Mouse (Mus musculus) megakaryocyte progenitor cell, adult 5-6 weeks (primary cell): ENCODE data around the gene Msln. TPM values are rescaled to one million over a fixed set of nuclear protein-coding genes. Genes with fewer than 3 reads are reported as not detected.

ENCODE experiments used
- ATAC-seq: replicated peaks from 2 replicates; pipeline ENCODE4 v1.8.0; 2016; ENCODE audit warnings: mild to moderate bottlenecking, moderate TSS enrichment, inconsistent platforms; ENCODE audit not compliant: poor library complexity
- total RNA-seq, 2 experiments: library from RNA; stranded (forward) in 1 of 2; stranded (reverse) in 1 of 2; fragments of 157-497, 149-512 nt in 1 of 2; fragments of 200-1000 nt in 1 of 2; gene quantifications; 2 replicates each; pipeline versions ENCODE4 v1.2.3 to v1.2.4; 2015 to 2017

Msln gene
- total RNA-seq, 2 experiments from 2014 or later: not detected

- ATAC-seq: peak; percentile 92
Observed at GRCm38 (mm10) chr17:25727265-25728008, 26.7 kb downstream of the Msln start, which contains the start of the genes Chtf18 and Rpusd1. Chtf18 (minus strand) TSS chr17:25727419. Rpusd1 (plus strand) TSS chr17:25727670.

DNA sequence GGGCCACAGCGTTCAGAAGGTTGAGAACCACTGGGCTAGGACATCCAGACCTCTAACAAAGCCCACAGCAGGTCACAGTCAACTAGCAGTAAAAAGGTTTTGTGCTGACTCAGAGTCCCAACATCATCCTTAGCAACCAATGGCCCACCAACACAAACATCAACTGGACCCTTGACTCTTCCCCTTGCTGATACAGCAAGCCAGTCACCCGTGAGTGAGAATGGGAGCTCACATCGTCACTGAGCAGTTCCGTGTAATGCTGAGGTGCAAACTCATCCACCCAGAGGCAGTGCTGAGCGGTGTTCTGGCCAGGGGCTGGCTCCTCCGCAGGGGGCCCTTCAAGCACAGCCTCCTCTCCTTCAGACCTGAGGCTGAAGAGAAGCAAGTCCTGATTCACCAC is 28.9 kb downstream of the Msln start:
- ATAC-seq: no peak

DNA sequence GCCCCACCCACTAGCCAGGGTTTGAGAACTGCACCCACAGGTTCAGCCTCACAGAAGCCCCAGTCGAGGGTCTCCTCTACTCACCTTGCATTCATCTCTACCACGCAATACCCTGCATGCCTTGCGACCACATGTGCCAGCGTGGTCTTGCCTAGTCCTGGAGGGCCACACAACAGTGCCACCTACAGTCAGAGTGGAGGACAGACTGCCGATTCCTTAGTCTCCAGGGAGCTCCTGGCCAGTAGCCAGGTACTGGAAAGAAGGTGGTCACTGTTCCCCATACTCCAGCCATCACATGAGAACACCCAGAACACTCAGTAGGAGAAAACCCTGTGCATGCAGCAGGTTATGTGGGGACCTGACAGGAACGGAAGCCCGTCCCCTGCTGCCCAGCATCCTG is 30.3 kb downstream of the Msln start:
- ATAC-seq: no peak

- ATAC-seq: no peak
Observed at GRCm38 (mm10) chr17:25723470-25723869, 30.7 kb downstream of the Msln start.

GRCm38 (mm10) chr17:25721476-25721875 is 32.7 kb downstream of the Msln start:
- no peak for ATAC-seq

GRCm38 (mm10) chr17:25717691-25718090 is 36.5 kb downstream of the Msln start:
- ATAC-seq: no peak

DNA sequence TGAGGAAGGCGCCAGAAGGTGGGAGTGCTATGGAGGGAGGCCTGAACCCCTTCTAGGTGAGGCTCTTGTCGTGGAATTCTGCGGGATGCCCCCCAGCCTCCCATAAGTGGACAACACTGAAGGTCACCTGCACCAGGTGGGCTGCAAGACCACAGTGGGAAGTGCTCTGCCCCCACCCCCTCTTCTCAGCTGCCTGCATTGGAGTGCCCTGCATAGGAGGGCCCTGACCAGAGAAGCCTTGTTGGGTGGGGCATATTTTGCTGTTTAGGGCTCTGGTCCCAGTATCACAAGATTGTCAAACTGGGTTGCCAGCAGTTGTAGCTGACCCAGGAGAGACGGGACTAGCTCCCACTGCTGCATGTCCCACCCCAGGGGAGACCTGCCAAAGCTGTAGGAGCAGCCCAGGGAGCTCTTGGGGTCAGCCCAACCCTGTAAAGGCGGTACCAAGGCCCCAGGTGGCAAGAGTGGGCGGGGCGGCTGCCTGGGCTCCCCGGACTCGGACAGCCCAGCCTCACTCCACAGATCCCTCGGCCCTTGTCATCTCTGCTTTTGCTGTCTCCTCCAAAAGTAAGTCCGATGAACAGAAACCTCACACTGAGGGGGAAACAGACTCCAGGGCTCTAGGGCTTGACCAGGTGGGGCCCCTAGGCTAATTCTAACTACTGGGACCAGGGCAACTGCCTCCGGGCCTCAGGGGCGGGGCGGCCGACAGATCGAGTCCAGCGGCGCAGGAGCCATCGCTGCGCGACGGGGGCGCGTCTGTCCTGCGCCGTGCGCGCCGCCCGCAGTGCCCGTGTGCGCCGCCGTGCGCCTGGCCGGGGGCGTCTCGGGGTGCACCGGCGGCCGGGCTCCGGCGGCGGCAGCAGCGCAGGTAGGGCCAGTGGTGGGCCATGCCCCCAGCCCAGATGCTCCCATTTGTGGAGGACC is 37.2 kb downstream of the Msln start, which contains the start of gene Gng13:
Gene Gng13, plus strand, starts transcription at position 461 of the 927 bp plus-strand sequence.
- ATAC-seq: 0 out of 2 replicates have a peak, but pooled peaks have one; percentile 29

- ATAC-seq: no peak
Observed at GRCm38 (mm10) chr17:25716130-25716529, 38.0 kb downstream of the Msln start.

- 0 out of 2 replicates have a peak, but pooled peaks have one; percentile 14 for ATAC-seq
Observed at GRCm38 (mm10) chr17:25715627-25716026, 38.6 kb downstream of the Msln start.

DNA sequence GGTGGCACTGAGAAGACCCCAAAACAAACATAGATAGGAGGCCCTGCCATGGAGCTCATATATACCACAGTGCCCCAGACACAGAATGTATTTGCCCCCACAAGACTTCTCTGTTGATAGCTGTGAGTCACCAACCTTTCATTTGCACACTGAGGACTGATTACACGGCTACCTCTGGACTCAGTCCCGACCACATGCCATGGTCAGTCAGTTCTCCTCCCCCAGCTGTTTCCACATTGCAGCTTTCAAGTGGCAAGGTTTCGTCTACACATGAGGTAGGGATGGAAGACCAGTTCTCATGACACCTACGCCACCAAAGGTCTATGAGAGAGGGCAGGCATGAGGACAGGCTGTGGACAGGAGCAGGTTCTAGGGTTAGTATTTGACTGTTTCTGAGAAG is 43.0 kb downstream of the Msln start:
- no peak for ATAC-seq

DNA sequence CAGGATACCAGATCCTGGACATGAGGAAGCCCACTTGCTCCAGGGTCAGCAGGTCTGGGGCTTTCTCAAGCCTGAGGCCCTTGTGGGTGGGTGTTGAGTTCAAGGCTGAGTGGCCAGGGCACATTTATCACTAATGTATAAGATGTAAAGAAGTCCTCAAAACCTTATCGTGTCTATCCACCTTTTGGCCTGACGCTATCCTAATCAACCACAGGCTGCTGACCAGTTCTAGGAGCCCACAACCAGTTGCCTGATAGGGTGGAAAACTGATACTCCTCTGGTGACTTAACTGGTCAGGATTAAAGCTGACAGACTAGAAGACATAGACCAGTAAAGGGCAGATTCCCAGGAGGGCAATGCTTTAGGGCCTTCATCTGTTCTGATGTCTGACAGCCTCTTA is 44.2 kb downstream of the Msln start:
- ATAC-seq: no peak

DNA sequence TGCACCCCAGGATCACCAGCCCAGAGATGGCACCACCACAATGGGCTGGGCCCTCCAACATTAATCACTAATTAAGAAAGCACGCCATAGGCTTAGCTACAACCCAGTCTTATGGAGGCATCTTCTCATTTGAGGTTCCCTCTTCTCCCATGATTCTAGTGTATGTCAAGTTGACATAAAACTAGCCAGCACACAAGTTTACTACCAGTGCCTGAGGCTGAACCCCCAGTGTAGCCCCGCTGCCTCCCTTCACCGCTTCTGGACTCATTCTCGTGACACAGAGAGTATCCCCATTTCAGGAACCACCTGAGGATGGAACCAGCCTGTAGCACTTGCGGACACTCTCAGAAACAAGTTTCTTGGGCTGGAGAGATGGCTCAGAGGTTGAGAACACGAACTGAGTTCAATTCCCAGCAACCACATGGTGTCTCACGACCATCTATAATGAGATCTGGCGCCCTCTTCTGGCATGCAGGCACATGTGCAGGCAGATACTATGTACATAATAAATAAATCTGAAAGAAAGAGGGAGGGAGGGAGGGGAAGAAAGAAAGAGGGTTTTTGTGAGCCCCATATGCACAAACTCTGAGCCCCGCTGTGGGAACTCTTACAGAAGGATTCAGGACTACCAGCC is 53.2 kb downstream of the Msln start:
- ATAC-seq: no peak

Other genes with a start within 250 kb of the Msln start
- gene Sox8, start 183.7 kb downstream of the Msln start, total RNA-seq (2015): not detected in 2 replicates
- gene Sox8, start 183.7 kb downstream of the Msln start, total RNA-seq (2017): not detected in 2 replicates
- gene Lmf1, start 175.3 kb downstream of the Msln start, total RNA-seq (2015): 23.2 and 25.6 TPM in 2 replicates
- 11.7 and 14.1 TPM in 2 replicates for gene Lmf1, start 175.3 kb downstream of the Msln start, total RNA-seq (2017)
- not detected in 2 replicates for gene Gng13, start 37.2 kb downstream of the Msln start, total RNA-seq (2015)
- gene Gng13, start 37.2 kb downstream of the Msln start, total RNA-seq (2017): 0.34 TPM in 1 of 2 replicates, not detected in the other
- gene Chtf18, start 27.0 kb downstream of the Msln start, total RNA-seq (2015): 12.9 and 19.0 TPM in 2 replicates
- 27.0 and 30.2 TPM in 2 replicates for gene Chtf18, start 27.0 kb downstream of the Msln start, total RNA-seq (2017)
- 5.5 and 5.7 TPM in 2 replicates for gene Rpusd1, start 26.7 kb downstream of the Msln start, total RNA-seq (2015)
- 1.6 and 6.0 TPM in 2 replicates for gene Rpusd1, start 26.7 kb downstream of the Msln start, total RNA-seq (2017)
- not detected in 2 replicates for gene Mslnl, start 18.3 kb downstream of the Msln start, total RNA-seq (2015)
- gene Mslnl, start 18.3 kb downstream of the Msln start, total RNA-seq (2017): not detected in 2 replicates
- gene Narfl, start 19.4 kb upstream of the Msln start, total RNA-seq (2015): 12.3 and 16.2 TPM in 2 replicates
- 24.5 and 31.5 TPM in 2 replicates for gene Narfl, start 19.4 kb upstream of the Msln start, total RNA-seq (2017)
- 10.9 and 13.4 TPM in 2 replicates for gene Haghl, start 31.3 kb upstream of the Msln start, total RNA-seq (2015)
- 15.2 and 18.8 TPM in 2 replicates for gene Haghl, start 31.3 kb upstream of the Msln start, total RNA-seq (2017)
- gene Ccdc78, start 32.2 kb upstream of the Msln start, total RNA-seq (2015): 0.05 TPM in 1 of 2 replicates, not detected in the other
- 0.20 and 0.21 TPM in 2 replicates for gene Ccdc78, start 32.2 kb upstream of the Msln start, total RNA-seq (2017)
- gene Fam173a, start 38.5 kb upstream of the Msln start, total RNA-seq (2015): 113 and 126 TPM in 2 replicates
- 29.3 and 38.2 TPM in 2 replicates for gene Fam173a, start 38.5 kb upstream of the Msln start, total RNA-seq (2017)
- gene AC134908.4, start 41.3 kb upstream of the Msln start, total RNA-seq (2015): 1.8 TPM in 1 of 2 replicates, not detected in the other
- gene AC134908.4, start 41.3 kb upstream of the Msln start, total RNA-seq (2017): not detected in 2 replicates
- 4.5 and 9.7 TPM in 2 replicates for gene Metrn, start 42.8 kb upstream of the Msln start, total RNA-seq (2015)
- gene Metrn, start 42.8 kb upstream of the Msln start, total RNA-seq (2017): 26.8 and 29.5 TPM in 2 replicates
- gene Fbxl16, start 54.7 kb upstream of the Msln start, total RNA-seq (2015): not detected in 2 replicates
- gene Fbxl16, start 54.7 kb upstream of the Msln start, total RNA-seq (2017): not detected in 2 replicates
- gene Wdr24, start 69.2 kb upstream of the Msln start, total RNA-seq (2015): 10.0 and 10.1 TPM in 2 replicates
- 16.1 and 18.0 TPM in 2 replicates for gene Wdr24, start 69.2 kb upstream of the Msln start, total RNA-seq (2017)
- gene Jmjd8, start 74.5 kb upstream of the Msln start, total RNA-seq (2015): 12.0 and 15.6 TPM in 2 replicates
- 19.5 and 22.8 TPM in 2 replicates for gene Jmjd8, start 74.5 kb upstream of the Msln start, total RNA-seq (2017)
- gene Stub1, start 79.0 kb upstream of the Msln start, total RNA-seq (2015): 66.5 and 73.4 TPM in 2 replicates
- gene Stub1, start 79.0 kb upstream of the Msln start, total RNA-seq (2017): 99.5 and 106 TPM in 2 replicates
- gene Rhbdl1, start 82.9 kb upstream of the Msln start, total RNA-seq (2015): 1.0 and 1.1 TPM in 2 replicates
- gene Rhbdl1, start 82.9 kb upstream of the Msln start, total RNA-seq (2017): 2.5 TPM in 1 of 2 replicates, not detected in the other
- gene Gm20683, start 87.4 kb upstream of the Msln start, total RNA-seq (2015): 0.17 and 0.32 TPM in 2 replicates
- gene Gm20683, start 87.4 kb upstream of the Msln start, total RNA-seq (2017): 0.54 and 0.78 TPM in 2 replicates
- gene Rhot2, start 90.5 kb upstream of the Msln start, total RNA-seq (2015): 15.1 and 17.0 TPM in 2 replicates
- gene Rhot2, start 90.5 kb upstream of the Msln start, total RNA-seq (2017): 18.0 and 19.7 TPM in 2 replicates
- 29.5 and 37.9 TPM in 2 replicates for gene Wdr90, start 107.1 kb upstream of the Msln start, total RNA-seq (2015)
- gene Wdr90, start 107.1 kb upstream of the Msln start, total RNA-seq (2017): 17.4 and 17.6 TPM in 2 replicates
- 41.0 and 42.2 TPM in 2 replicates for gene Mcrip2, start 114.4 kb upstream of the Msln start, total RNA-seq (2015)
- gene Mcrip2, start 114.4 kb upstream of the Msln start, total RNA-seq (2017): 8.6 and 19.7 TPM in 2 replicates
- gene Mettl26, start 120.7 kb upstream of the Msln start, total RNA-seq (2015): 34.3 and 39.1 TPM in 2 replicates
- gene Mettl26, start 120.7 kb upstream of the Msln start, total RNA-seq (2017): 15.4 and 22.3 TPM in 2 replicates
- gene Wfikkn1, start 126.5 kb upstream of the Msln start, total RNA-seq (2015): 0.37 and 1.1 TPM in 2 replicates
- 0.12 and 0.54 TPM in 2 replicates for gene Wfikkn1, start 126.5 kb upstream of the Msln start, total RNA-seq (2017)
- gene Rab40c, start 165.3 kb upstream of the Msln start, total RNA-seq (2015): 7.9 and 8.5 TPM in 2 replicates
- gene Rab40c, start 165.3 kb upstream of the Msln start, total RNA-seq (2017): 10.4 and 12.0 TPM in 2 replicates
- gene Pigq, start 190.6 kb upstream of the Msln start, total RNA-seq (2015): 53.3 and 56.3 TPM in 2 replicates
- gene Pigq, start 190.6 kb upstream of the Msln start, total RNA-seq (2017): 41.6 and 41.8 TPM in 2 replicates
- not detected in 2 replicates for gene Nhlrc4, start 190.6 kb upstream of the Msln start, total RNA-seq (2015)
- gene Nhlrc4, start 190.6 kb upstream of the Msln start, total RNA-seq (2017): not detected in 2 replicates
- not detected in 2 replicates for gene A930017K11Rik, start 198.2 kb upstream of the Msln start, total RNA-seq (2015)
- not detected in 2 replicates for gene A930017K11Rik, start 198.2 kb upstream of the Msln start, total RNA-seq (2017)
- gene Capn15, start 231.4 kb upstream of the Msln start, total RNA-seq (2015): 8.6 and 11.2 TPM in 2 replicates
- gene Capn15, start 231.4 kb upstream of the Msln start, total RNA-seq (2017): 2.4 and 3.3 TPM in 2 replicates